Mouse (Mus musculus) cerebellum, adult 9-11 months (tissue): ENCODE data around the gene Adamts20.

Experiments
- DNase-seq: peaks from one replicate; pipeline ENCODE4 v3.0.0; 2022

The Adamts20 gene

GRCm38 (mm10) chr15:94334586-94334985, 130.6 kb downstream of the Adamts20 start:
- DNase-seq = no peak

- DNase-seq = no peak
Measured at GRCm38 (mm10) chr15:94326626-94327025, 138.6 kb downstream of the Adamts20 start.

- no peak for DNase-seq
Measured at GRCm38 (mm10) chr15:94325509-94326181, 139.6 kb downstream of the Adamts20 start.

- DNase-seq = no peak
Measured at GRCm38 (mm10) chr15:94316171-94316570, 149.0 kb downstream of the Adamts20 start.

- DNase-seq = no peak
Measured at GRCm38 (mm10) chr15:94309689-94310088, 155.5 kb downstream of the Adamts20 start.

GRCm38 (mm10) chr15:94307888-94308287, 157.3 kb downstream of the Adamts20 start:
- DNase-seq = no peak

- no peak for DNase-seq
Measured at GRCm38 (mm10) chr15:94303151-94303550, 162.1 kb downstream of the Adamts20 start.

GRCm38 (mm10) chr15:94294084-94294483, 171.1 kb downstream of the Adamts20 start:
- no peak for DNase-seq

GRCm38 (mm10) chr15:94288015-94288414, 177.2 kb downstream of the Adamts20 start:
- no peak for DNase-seq

- no peak for DNase-seq
Measured at GRCm38 (mm10) chr15:94287495-94287894, 177.7 kb downstream of the Adamts20 start.

- DNase-seq = no peak
Measured at GRCm38 (mm10) chr15:94276418-94276817, 188.8 kb downstream of the Adamts20 start.

GRCm38 (mm10) chr15:94265630-94266029, 199.6 kb downstream of the Adamts20 start:
- DNase-seq = peak; percentile 41

- no peak for DNase-seq
Measured at GRCm38 (mm10) chr15:94264497-94264879, 200.7 kb downstream of the Adamts20 start.

- DNase-seq = peak; percentile 23
Measured at GRCm38 (mm10) chr15:94263866-94264496, 201.2 kb downstream of the Adamts20 start.

GRCm38 (mm10) chr15:94263241-94263640, 202.0 kb downstream of the Adamts20 start:
- no peak for DNase-seq

GRCm38 (mm10) chr15:94259497-94259896, 205.7 kb downstream of the Adamts20 start:
- no peak for DNase-seq

- peak; percentile 81 for DNase-seq
Measured at GRCm38 (mm10) chr15:94255538-94255937, 209.7 kb downstream of the Adamts20 start.

GRCm38 (mm10) chr15:94254861-94255516, 210.2 kb downstream of the Adamts20 start:
- no peak for DNase-seq

- DNase-seq = peak; percentile 86
Measured at GRCm38 (mm10) chr15:94254091-94254860, 210.9 kb downstream of the Adamts20 start.

GRCm38 (mm10) chr15:94252962-94253712, 212.1 kb downstream of the Adamts20 start:
- DNase-seq = no peak

GRCm38 (mm10) chr15:94249766-94250165, 215.5 kb downstream of the Adamts20 start:
- no peak for DNase-seq

GRCm38 (mm10) chr15:94248386-94248785, 216.8 kb downstream of the Adamts20 start:
- no peak for DNase-seq

- DNase-seq = no peak
Measured at GRCm38 (mm10) chr15:94246669-94247068, 218.5 kb downstream of the Adamts20 start.
